Mouse (Mus musculus) heart, adult 8-10 months (tissue): ENCODE measurements at regions not wholly inside any gene's neighbourhood (a gene's known extent, or its start where the extent isn't known, plus 50 kb on each side); places are given as distances from the start of the nearest gene placed in this dataset.

Source experiments
- DNase-seq: peaks from one replicate; pipeline ENCODE4 v3.0.0; 2022; ENCODE audit warnings: low spot score

GRCm38 (mm10) chr4:54812740-54813634, 131.9 kb upstream of the Zfp462 start:
- no peak for DNase-seq

- peak; percentile 44 for DNase-seq
Measured at GRCm38 (mm10) chr4:54837326-54837725, 107.5 kb upstream of the Zfp462 start.

- no peak for DNase-seq
Measured at GRCm38 (mm10) chr4:54838111-54838510, 106.7 kb upstream of the Zfp462 start.

GRCm38 (mm10) chr4:54838794-54839193, 106.1 kb upstream of the Zfp462 start:
- DNase-seq, result no peak

GRCm38 (mm10) chr4:54852991-54853925, 91.6 kb upstream of the Zfp462 start:
- no peak for DNase-seq

- DNase-seq, result no peak
Measured at GRCm38 (mm10) chr4:54858604-54859003, 86.2 kb upstream of the Zfp462 start.

GRCm38 (mm10) chr4:54866062-54866461, 78.8 kb upstream of the Zfp462 start:
- no peak for DNase-seq

GRCm38 (mm10) chr4:54874136-54874827, 70.6 kb upstream of the Zfp462 start:
- no peak for DNase-seq

GRCm38 (mm10) chr4:54875506-54875905, 69.3 kb upstream of the Zfp462 start:
- no peak for DNase-seq

GRCm38 (mm10) chr4:54877361-54877760, 67.5 kb upstream of the Zfp462 start:
- no peak for DNase-seq

GRCm38 (mm10) chr4:54878531-54878930, 66.3 kb upstream of the Zfp462 start:
- DNase-seq, result no peak

GRCm38 (mm10) chr4:54893288-54893687, 51.6 kb upstream of the Zfp462 start:
- no peak for DNase-seq
